Mouse (Mus musculus) embryonic fibroblast, embryonic 13.5 days (primary cell): Measurements from ENCODE around the gene Cpne9.

Experiments used
- CTCF ChIP-seq: IDR thresholded peaks from 2 replicates; pipeline ENCODE4 v1.5.1; 2011; ENCODE audit warnings: mild to moderate bottlenecking, control low read depth, low read length, moderate library complexity, borderline replicate concordance; ENCODE audit not compliant: insufficient read depth
- POLR2A ChIP-seq: IDR thresholded peaks from 2 replicates; pipeline ENCODE4 v1.6.1; 2011; ENCODE audit warnings: low read depth, mild to moderate bottlenecking, control low read depth, low read length, moderate library complexity

DNA sequence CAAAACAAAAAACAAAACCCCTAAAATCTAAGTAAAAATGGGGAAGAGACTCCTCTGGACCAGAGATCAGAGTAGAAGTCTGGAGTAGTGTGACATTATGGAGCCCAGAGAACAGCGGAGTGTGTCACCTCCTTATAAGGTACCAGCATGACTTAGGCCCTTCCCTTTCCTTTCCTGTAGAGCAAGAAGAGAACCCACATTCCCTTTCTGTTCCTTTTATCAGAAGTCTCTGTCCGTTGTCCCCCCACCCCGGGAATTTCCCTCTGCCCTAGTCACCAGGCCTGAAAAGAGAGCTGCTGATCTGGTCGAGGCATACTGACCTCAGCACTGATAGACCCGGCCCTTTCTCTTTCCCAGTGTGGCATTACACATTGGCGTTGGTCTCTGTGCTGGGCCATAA, 43.7 kb upstream of the Cpne9 start:
- no peak for TF ChIP-seq CTCF
- no peak for TF ChIP-seq POLR2A
